Mouse (Mus musculus): ENCODE results near the gene Gnptg. TPM values are rescaled to one million over a fixed set of nuclear protein-coding genes. Genes with fewer than 3 reads are reported as not detected.
"Not testable (repeated sequence)": the region's sequence is repeated elsewhere in the genome, so short reads cannot be mapped to it uniquely, and the experiment has no call there.

Gnptg gene
- polyA plus RNA-seq, 1 experiment = 27.6 TPM

- H3K4me3 ChIP-seq (ENCODE audit: insufficient read depth, low read depth, low read length) = no peak overlapping the region
- H3K27ac ChIP-seq (replicated peaks; ENCODE audit: low read depth, low read length) = no peak overlapping the region
- no peaks in the 10 kb centered on the region for H3K4me1 ChIP-seq (ENCODE audit: control insufficient read depth, insufficient read depth, insufficient read length, low read length)
These were observed 15.2 kb upstream of the Gnptg start for GRCm38 (mm10) chr17:25255110-25255509.

- Histone ChIP-seq H3K4me1 (ENCODE audit: control insufficient read depth, insufficient read depth, insufficient read length, low read length) (no peaks in the 10 kb centered on the region), H3K4me3 (ENCODE audit: insufficient read depth, low read depth, low read length) (no peak overlapping the region), H3K27ac (replicated peaks; ENCODE audit: low read depth, low read length) (no peak overlapping the region)
These were observed 13.8 kb upstream of the Gnptg start for GRCm38 (mm10) chr17:25253760-25254159.

- H3K27ac ChIP-seq (replicated peaks; ENCODE audit: low read depth, low read length) = no peak overlapping the region
- H3K4me3 ChIP-seq (ENCODE audit: insufficient read depth, low read depth, low read length) = no peak overlapping the region
- H3K4me1 ChIP-seq (ENCODE audit: control insufficient read depth, insufficient read depth, insufficient read length, low read length) = no peaks in the 10 kb centered on the region
These were observed 12.7 kb upstream of the Gnptg start for GRCm38 (mm10) chr17:25252643-25253042.

- no peak overlapping the region for H3K4me3 ChIP-seq (ENCODE audit: insufficient read depth, low read depth, low read length)
- H3K4me1 ChIP-seq (ENCODE audit: control insufficient read depth, insufficient read depth, insufficient read length, low read length) = no peaks in the 10 kb centered on the region
- no peak overlapping the region for H3K27ac ChIP-seq (replicated peaks; ENCODE audit: low read depth, low read length)
These were observed 10.4 kb upstream of the Gnptg start for GRCm38 (mm10) chr17:25250181-25250835.

GRCm38 (mm10) chr17:25248033-25248750, 8.3 kb upstream of the Gnptg start:
- no peak overlapping the region for H3K27ac ChIP-seq (replicated peaks; ENCODE audit: low read depth, low read length)
- no peak overlapping the region for H3K4me3 ChIP-seq (ENCODE audit: insufficient read depth, low read depth, low read length)
- no peaks in the 10 kb centered on the region for H3K4me1 ChIP-seq (ENCODE audit: control insufficient read depth, insufficient read depth, insufficient read length, low read length)

GRCm38 (mm10) chr17:25244239-25244638, 4.3 kb upstream of the Gnptg start:
- H3K4me1 ChIP-seq (ENCODE audit: control insufficient read depth, insufficient read depth, insufficient read length, low read length) = no peaks in the 10 kb centered on the region
- H3K4me3 ChIP-seq (ENCODE audit: insufficient read depth, low read depth, low read length) = no peak overlapping the region
- H3K27ac ChIP-seq (replicated peaks; ENCODE audit: low read depth, low read length) = no peak overlapping the region

- Histone ChIP-seq H3K4me1 (ENCODE audit: control insufficient read depth, insufficient read depth, insufficient read length, low read length) (no peaks in the 10 kb centered on the region), H3K27ac (replicated peaks; ENCODE audit: low read depth, low read length) (no peak overlapping the region), H3K4me3 (ENCODE audit: insufficient read depth, low read depth, low read length) (no peak overlapping the region)
These were observed 3.3 kb upstream of the Gnptg start for GRCm38 (mm10) chr17:25243131-25243780.

- Histone ChIP-seq H3K4me3 (ENCODE audit: insufficient read depth, low read depth, low read length) (no peak overlapping the region), H3K27ac (replicated peaks; ENCODE audit: low read depth, low read length) (no peak overlapping the region), H3K4me1 (ENCODE audit: control insufficient read depth, insufficient read depth, insufficient read length, low read length) (no peaks in the 10 kb centered on the region)
These were observed 4.3 kb downstream of the Gnptg start for GRCm38 (mm10) chr17:25235635-25236034.

GRCm38 (mm10) chr17:25231621-25232020, 8.3 kb downstream of the Gnptg start:
- not testable (repeated sequence) for H3K4me1 ChIP-seq (ENCODE audit: control insufficient read depth, insufficient read depth, insufficient read length, low read length); H3K27ac ChIP-seq (replicated peaks; ENCODE audit: low read depth, low read length)

GRCm38 (mm10) chr17:25230700-25231099, 9.2 kb downstream of the Gnptg start:
- no peaks in the 10 kb centered on the region for H3K4me1 ChIP-seq (ENCODE audit: control insufficient read depth, insufficient read depth, insufficient read length, low read length)
- no peak overlapping the region for H3K27ac ChIP-seq (replicated peaks; ENCODE audit: low read depth, low read length)
- no peak overlapping the region for H3K4me3 ChIP-seq (ENCODE audit: insufficient read depth, low read depth, low read length)

More at GRCm38 (mm10) chr17:25231621-25232020, 8.3 kb downstream of the Gnptg start:
- H3K4me3 ChIP-seq (ENCODE audit: insufficient read depth, low read depth, low read length) = not testable (repeated sequence)

GRCm38 (mm10) chr17:25230014-25230655, 9.8 kb downstream of the Gnptg start:
- not testable (repeated sequence) for H3K27ac ChIP-seq (replicated peaks; ENCODE audit: low read depth, low read length); H3K4me3 ChIP-seq (ENCODE audit: insufficient read depth, low read depth, low read length); H3K4me1 ChIP-seq (ENCODE audit: control insufficient read depth, insufficient read depth, insufficient read length, low read length)

GRCm38 (mm10) chr17:25227991-25228390, 11.9 kb downstream of the Gnptg start:
- H3K27ac ChIP-seq (replicated peaks; ENCODE audit: low read depth, low read length) = no peak overlapping the region
- H3K4me3 ChIP-seq (ENCODE audit: insufficient read depth, low read depth, low read length) = no peak overlapping the region
- H3K4me1 ChIP-seq (ENCODE audit: control insufficient read depth, insufficient read depth, insufficient read length, low read length) = no peaks in the 10 kb centered on the region

- Histone ChIP-seq H3K27ac (replicated peaks; ENCODE audit: low read depth, low read length) (no peak overlapping the region), H3K4me3 (ENCODE audit: insufficient read depth, low read depth, low read length) (no peak overlapping the region), H3K4me1 (ENCODE audit: control insufficient read depth, insufficient read depth, insufficient read length, low read length) (0 out of 2 replicates have a peak, but pooled peaks cover 6% of the 10 kb centered on the region)
These were observed 14.3 kb downstream of the Gnptg start for GRCm38 (mm10) chr17:25225659-25226058.

GRCm38 (mm10) chr17:25224586-25225222, 15.2 kb downstream of the Gnptg start:
- Histone ChIP-seq H3K27ac (replicated peaks; ENCODE audit: low read depth, low read length) (no peak overlapping the region), H3K4me3 (ENCODE audit: insufficient read depth, low read depth, low read length) (no peak overlapping the region), H3K4me1 (ENCODE audit: control insufficient read depth, insufficient read depth, insufficient read length, low read length) (0 out of 2 replicates have a peak, but pooled peaks cover 6% of the 10 kb centered on the region)

All from brown adipose tissue, adult 24 weeks (tissue).